In the genomic region with DNA sequence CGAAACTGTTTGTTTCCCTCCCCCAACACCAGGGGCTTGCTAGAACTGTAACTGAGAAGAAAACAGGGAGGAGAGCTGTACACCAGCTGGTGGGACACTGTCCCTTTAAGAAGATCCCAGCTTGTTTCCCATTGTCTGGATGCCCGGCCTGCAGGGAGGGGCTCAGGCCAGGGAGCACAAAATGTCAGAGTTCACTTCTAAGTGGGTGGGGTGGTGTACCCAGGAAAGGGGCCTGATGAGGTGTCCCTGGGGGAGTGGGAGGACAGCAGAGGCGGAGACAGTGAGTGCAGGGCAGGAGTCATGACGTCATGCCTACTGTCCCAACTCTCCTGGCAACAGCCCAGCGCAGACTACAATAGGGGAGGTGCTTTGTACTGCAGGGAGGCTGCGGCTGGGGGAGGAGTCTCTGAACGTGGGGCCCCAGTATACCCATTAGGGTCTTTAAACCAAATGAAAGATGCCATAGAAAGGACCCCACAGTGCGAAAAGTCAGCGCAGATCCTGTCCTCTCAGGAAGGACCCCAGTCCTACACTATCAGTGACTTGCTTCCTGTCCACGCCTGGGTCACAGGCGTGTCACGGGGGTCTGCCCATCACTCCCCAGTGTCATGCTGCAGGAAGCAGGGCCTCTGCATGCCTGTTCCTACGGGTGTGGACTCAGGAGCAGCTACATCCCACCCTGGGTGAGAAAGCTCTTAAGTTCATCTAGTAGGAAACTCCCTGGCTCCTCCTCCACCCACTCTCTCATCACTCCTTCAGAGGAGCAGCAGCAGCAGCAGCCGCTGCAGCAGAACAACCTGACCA, we compare ENCODE assay signal across 8 mouse cellular contexts. TPM values are rescaled to one million over a fixed set of nuclear protein-coding genes. Genes with fewer than 3 reads are reported as not detected.
DNase-seq lines count a peak whose midpoint lies in the region; ATAC-seq lines count a peak whose summit lies in the region.

No protein-coding gene starts in this region.

- H3K27ac ChIP-seq in forebrain, embryonic 13.5 days = peak overlapping the region; percentile 85
- H3K27ac ChIP-seq in liver, embryonic 16.5 days (ENCODE audit: low read length) = peak overlapping the region; percentile 22; the same call in 1 of the 2 replicates

- peak; percentile 86 for DNase-seq in CD4-positive, CD25-positive, alpha-beta regulatory T cell, adult 2 months (ENCODE audit: low read depth, low spot score)
- DNase-seq in adrenal gland, postnatal 25 days = peak; percentile 85
- DNase-seq in heart, postnatal 14 days = peak; percentile 86
- peak; percentile 83 to 90 for DNase-seq in kidney, postnatal 36 days
- DNase-seq in neural tube, embryonic 10.5 days (ENCODE audit: extremely low spot score, low spot score) = peak; percentile 81
- DNase-seq in testis, postnatal 10 days (ENCODE audit: low spot score) = peak; percentile 87

- H3K9me3 ChIP-seq in forebrain, embryonic 13.5 days (replicated peaks) = no peaks in the 10 kb centered on the region
- H3K9me3 ChIP-seq in liver, embryonic 16.5 days (replicated peaks; ENCODE audit: control insufficient read depth, low read length) = no peaks in the 10 kb centered on the region

- peak overlapping the region; percentile 30 for H3K4me3 ChIP-seq in forebrain, embryonic 13.5 days
- H3K4me3 ChIP-seq in liver, embryonic 16.5 days (ENCODE audit: low read depth, low read length) = peak overlapping the region; percentile 30

- no peaks in the 10 kb centered on the region for H3K27me3 ChIP-seq in forebrain, embryonic 13.5 days
- no peaks in the 10 kb centered on the region for H3K27me3 ChIP-seq in liver, embryonic 16.5 days (ENCODE audit: control insufficient read depth, insufficient read depth, low read depth, low read length)

- WGBS in forebrain, embryonic 13.5 days = 4% methylated on average over 14 of the region's 14 CpGs
- 5% methylated on average over 14 of the region's 14 CpGs for WGBS in liver, embryonic 16.5 days (ENCODE audit: insufficient replicate concordance)

- H3K4me2 ChIP-seq in forebrain, embryonic 13.5 days = peak overlapping the region; percentile 64
- H3K4me2 ChIP-seq in liver, embryonic 16.5 days (ENCODE audit: low read depth, low read length) = peak overlapping the region; percentile 47

- H3K36me3 ChIP-seq in forebrain, embryonic 13.5 days (ENCODE audit: poor library complexity, severe bottlenecking) = peaks cover 40% of the 10 kb centered on the region
- no peaks in the 10 kb centered on the region for H3K36me3 ChIP-seq in liver, embryonic 16.5 days (ENCODE audit: control insufficient read depth, insufficient read depth)

- peak; percentile 81 for ATAC-seq in forebrain, embryonic 13.5 days
- peak; percentile 63 for ATAC-seq in liver, embryonic 16.5 days (ENCODE audit: low read depth)

- H3K9ac ChIP-seq in forebrain, embryonic 13.5 days = peak overlapping the region; percentile 61
- no peak overlapping the region for H3K9ac ChIP-seq in liver, embryonic 16.5 days (ENCODE audit: low read depth, low read length)

- intact Hi-C loops in heart, postnatal 14 days (cut with DNase I) = no loop called here

- peaks cover 33% of the 10 kb centered on the region for H3K4me1 ChIP-seq in forebrain, embryonic 13.5 days
- H3K4me1 ChIP-seq in liver, embryonic 16.5 days (ENCODE audit: control insufficient read depth, low read depth, low read length) = peaks cover 17% of the 10 kb centered on the region

RNA-seq across cellular contexts. Expression of gene Limk1, which starts 12.2 kb away (rescaled TPM):
- 21.7 and 23.6 TPM in 2 replicates for total RNA-seq in adrenal gland, postnatal 25 days (2021)
- polyA plus RNA-seq in forebrain, embryonic 13.5 days (2015; fragmentation: Nextera tagmentation; extraction: Ambion mirVana) = 13.8 and 14.1 TPM in 2 replicates
- total RNA-seq in heart, postnatal 14 days (2021) = 1 to 10 TPM; 7.3 to 8.1 TPM
- 0.93 and 0.99 TPM in 2 replicates for polyA plus RNA-seq in liver, embryonic 16.5 days (2015; fragmentation: Nextera tagmentation; extraction: Ambion mirVana)

RNA-seq across cellular contexts. Expression of gene Eif4h, which starts 36.9 kb away (rescaled TPM):
- total RNA-seq in adrenal gland, postnatal 25 days (2021) = 273 and 304 TPM in 2 replicates
- 402 and 441 TPM in 2 replicates for polyA plus RNA-seq in forebrain, embryonic 13.5 days (2015; fragmentation: Nextera tagmentation; extraction: Ambion mirVana)
- total RNA-seq in heart, postnatal 14 days (2021) = 100 to 1,000 TPM; 165 to 170 TPM
- polyA plus RNA-seq in liver, embryonic 16.5 days (2015; fragmentation: Nextera tagmentation; extraction: Ambion mirVana) = 167 TPM in 2 replicates

Comparison
In these comparisons a context has a peak if more than half of its experiments do, and no peak if none do; other contexts are left out.
1. Peak in every context shown above with its lines: DNase-seq, ATAC-seq, H3K4me3 ChIP-seq and H3K27ac ChIP-seq.